Mouse (Mus musculus): ENCODE data around the gene Swi5. TPM values are rescaled to one million over a fixed set of nuclear protein-coding genes. Genes with fewer than 3 reads are reported as not detected.

Swi5 gene
- total RNA-seq, 2 experiments from 2014 or later = 117 to 120 TPM

- DNase-seq = no peak
- intact Hi-C loops (cut with DNase I; ENCODE audit: low total_unique reads) = no loop called here
Observed at GRCm38 (mm10) chr2:32237571-32237970, 50.3 kb downstream of the Swi5 start.

GRCm38 (mm10) chr2:32236760-32237487, 51.0 kb downstream of the Swi5 start:
- intact Hi-C loops (cut with DNase I; ENCODE audit: low total_unique reads) = no loop called here
- DNase-seq = peak; percentile 53

GRCm38 (mm10) chr2:32235886-32236759, 51.8 kb downstream of the Swi5 start, which contains the start of gene Pomt1:
TSS of gene Pomt1 (plus strand) at chr2:32236590.
- intact Hi-C loops (cut with DNase I; ENCODE audit: low total_unique reads) = no loop called here
- peak; percentile 90 for DNase-seq

GRCm38 (mm10) chr2:32235433-32235832, 52.4 kb downstream of the Swi5 start:
- intact Hi-C loops (cut with DNase I; ENCODE audit: low total_unique reads) = no loop called here
- no peak for DNase-seq

Small RNA genes within 50 kb of the gene (microRNA-seq; reads per million reads assigned to microRNA genes)
- gene Gm23363 (0 reads per million in 2 experiments), gene Mir199b (41.1 to 61.6 reads per million in 2 experiments)

Other genes with a start within 250 kb of the Swi5 start
- gene Fam78a, start 203.2 kb downstream of the Swi5 start, total RNA-seq (2021) = 10 to 100 TPM in 1 of 2 experiments, 1 to 10 TPM in 1; 9.5 to 20.5 TPM
- 100 to 1,000 TPM in 1 of 2 experiments, 10 to 100 TPM in 1; 87.5 to 102 TPM for gene Plpp7, start 192.5 kb downstream of the Swi5 start, total RNA-seq (2021)
- gene Prrc2b, start 137.0 kb downstream of the Swi5 start, total RNA-seq (2021) = 10 to 100 TPM; 79.2 to 83.9 TPM
- gene Pomt1, start 51.5 kb downstream of the Swi5 start, total RNA-seq (2021) = 10 to 100 TPM; 14.4 to 17.3 TPM
- 10 to 100 TPM; 14.7 to 15.2 TPM for gene Uck1, start 27.9 kb downstream of the Swi5 start, total RNA-seq (2021)
- 10 to 100 TPM; 58.4 to 62.1 TPM for gene Golga2, start 691 bp downstream of the Swi5 start, total RNA-seq (2021)
- gene Ciz1, start 64.3 kb upstream of the Swi5 start, total RNA-seq (2021) = 10 to 100 TPM; 29.3 to 30.0 TPM
- 10 to 100 TPM in 1 of 2 experiments, 1 to 10 TPM in 1; 9.8 to 13.5 TPM for gene Dnm1, start 65.3 kb upstream of the Swi5 start, total RNA-seq (2021)
- gene 1110008P14Rik, start 93.9 kb upstream of the Swi5 start, total RNA-seq (2021) = 10 to 100 TPM; 44.1 to 49.3 TPM
- 1 to 10 TPM; 2.6 to 4.7 TPM for gene Lcn2, start 100.2 kb upstream of the Swi5 start, total RNA-seq (2021)
- 10 to 100 TPM; 41.3 to 43.2 TPM for gene Ptges2, start 107.8 kb upstream of the Swi5 start, total RNA-seq (2021)
- gene Naif1, start 162.4 kb upstream of the Swi5 start, total RNA-seq (2021) = 1 to 10 TPM; 2.4 to 3.1 TPM
- 10 to 100 TPM; 18.1 to 47.8 TPM for gene Slc25a25, start 163.4 kb upstream of the Swi5 start, total RNA-seq (2021)
- 1 to 10 TPM; 3.5 to 4.2 TPM for gene Fam102a, start 247.3 kb upstream of the Swi5 start, total RNA-seq (2021)

Data from gastrocnemius, postnatal 14 days (tissue).